Mouse (Mus musculus) layer of hippocampus, adult 9-10 months (tissue): ENCODE measurements around the gene Tshz2.

Source experiments
- DNase-seq: peaks from one replicate; pipeline ENCODE4 v3.0.0; 2022; ENCODE audit warnings: low spot score

The Tshz2 gene

GRCm38 (mm10) chr2:169870503-169870902 is 237.7 kb downstream of the Tshz2 start:
- DNase-seq, result no peak

- no peak for DNase-seq
Measured at GRCm38 (mm10) chr2:169871436-169872060, 238.7 kb downstream of the Tshz2 start.

- DNase-seq, result no peak
Measured at GRCm38 (mm10) chr2:169873442-169873841, 240.6 kb downstream of the Tshz2 start.

GRCm38 (mm10) chr2:169887921-169888320 is 255.1 kb downstream of the Tshz2 start:
- no peak for DNase-seq

GRCm38 (mm10) chr2:169892441-169893038 is 259.7 kb downstream of the Tshz2 start:
- DNase-seq, result no peak

- no peak for DNase-seq
Measured at GRCm38 (mm10) chr2:169902896-169903295, 270.1 kb downstream of the Tshz2 start.

GRCm38 (mm10) chr2:169906396-169906795 is 273.6 kb downstream of the Tshz2 start:
- DNase-seq, result no peak

GRCm38 (mm10) chr2:169907979-169908378 is 275.2 kb downstream of the Tshz2 start:
- no peak for DNase-seq

GRCm38 (mm10) chr2:169910606-169911005 is 277.8 kb downstream of the Tshz2 start:
- DNase-seq, result no peak

GRCm38 (mm10) chr2:169912826-169913225 is 280.0 kb downstream of the Tshz2 start:
- no peak for DNase-seq

GRCm38 (mm10) chr2:169914903-169915302 is 282.1 kb downstream of the Tshz2 start:
- DNase-seq, result no peak

GRCm38 (mm10) chr2:169915326-169915725 is 282.5 kb downstream of the Tshz2 start:
- DNase-seq, result no peak

GRCm38 (mm10) chr2:169919111-169919695 is 286.4 kb downstream of the Tshz2 start:
- no peak for DNase-seq

GRCm38 (mm10) chr2:169924177-169924810 is 291.5 kb downstream of the Tshz2 start:
- no peak for DNase-seq

- no peak for DNase-seq
Measured at GRCm38 (mm10) chr2:169925466-169925865, 292.7 kb downstream of the Tshz2 start.

- no peak for DNase-seq
Measured at GRCm38 (mm10) chr2:169926016-169926415, 293.2 kb downstream of the Tshz2 start.

GRCm38 (mm10) chr2:169927401-169927800 is 294.6 kb downstream of the Tshz2 start:
- DNase-seq, result no peak

- DNase-seq, result no peak
Measured at GRCm38 (mm10) chr2:169928447-169929120, 295.8 kb downstream of the Tshz2 start.

GRCm38 (mm10) chr2:169929540-169930497 is 297.0 kb downstream of the Tshz2 start:
- no peak for DNase-seq

GRCm38 (mm10) chr2:169935642-169936041 is 302.8 kb downstream of the Tshz2 start:
- no peak for DNase-seq
